Mouse (Mus musculus) olfactory bulb, adult 2 months (tissue): ENCODE data around the gene Adamts17. TPM values are rescaled to one million over a fixed set of nuclear protein-coding genes. Genes with fewer than 3 reads are reported as not detected.
A peak's percentile ranks its signal among the peaks of the same experiment; 100 is the strongest.

Experiments
- H3K27ac ChIP-seq: fragments of 200-500 bp; 2 replicates; pipeline ENCODE4 v1.5.1; 2012; ENCODE audit warnings: low read depth, low read length; ENCODE audit not compliant: insufficient read depth
- H3K4me1 ChIP-seq: fragments of 200-500 bp; 2 replicates; pipeline ENCODE4 v1.6.1; 2012; ENCODE audit warnings: low read length; ENCODE audit not compliant: control insufficient read depth, insufficient read depth
- H3K4me3 ChIP-seq: fragments of 200-500 bp; 2 replicates; pipeline ENCODE4 v1.5.1; 2012; ENCODE audit warnings: mild to moderate bottlenecking, low read depth, low read length, moderate library complexity; ENCODE audit not compliant: insufficient read depth
- CTCF ChIP-seq: fragments of 200-500 bp; IDR thresholded peaks from 2 replicates; pipeline ENCODE4 v1.5.1; 2012; ENCODE audit warnings: low read depth, mild to moderate bottlenecking, low read length, moderate library complexity; ENCODE audit not compliant: insufficient read depth
- POLR2A ChIP-seq: fragments of 200-500 bp; IDR thresholded peaks from 2 replicates; pipeline ENCODE4 v1.6.1; 2012; ENCODE audit warnings: mild to moderate bottlenecking, low read depth, low read length, moderate library complexity; ENCODE audit not compliant: insufficient read depth
- WGBS: fragments of 180-500 bp; shearing (Covaris S2); methylation state at CpG from one replicate; pipeline ENCODE4 v1.1.7; 2018; 5-methylcytosine and 5-hydroxymethylcytosine counted together
- polyA plus RNA-seq: library from polyadenylated mRNA; stranded (reverse); fragments of >200 nt; gene quantifications from 2 replicates; pipeline ENCODE4 v1.2.4, GENCODE M21; 2012; ENCODE audit warnings: low replicate concordance; ENCODE audit not compliant: missing spikeins, insufficient read depth, insufficient read length

Gene Adamts17
- polyA plus RNA-seq, 1 experiment, result not detected

DNA sequence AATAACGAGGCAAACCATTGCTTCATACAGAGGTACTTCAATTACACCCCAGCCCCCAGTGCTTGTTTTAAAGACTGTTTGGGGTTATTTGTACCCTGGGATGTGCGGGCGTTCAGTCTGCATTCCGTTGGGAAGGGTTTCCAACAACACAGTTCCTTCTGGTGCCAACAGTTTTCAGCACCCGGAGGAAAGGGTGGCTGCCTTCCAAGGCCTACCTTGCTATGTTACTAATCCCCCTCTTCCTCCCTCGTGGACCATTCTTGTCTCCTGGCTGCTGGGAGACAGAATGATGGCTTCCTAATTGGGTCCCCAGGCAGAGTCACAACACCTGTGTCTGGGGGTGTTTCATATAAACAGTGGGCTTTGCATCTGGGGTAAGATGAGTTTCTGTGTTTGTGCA is 94.5 kb downstream of the Adamts17 start:
- TF ChIP-seq POLR2A, result no peak
- TF ChIP-seq CTCF, result no peak
- H3K27ac ChIP-seq, result peak overlapping the region; percentile 29; the same call in 1 of the 2 replicates
- peaks cover 10% of the 10 kb centered on the region for H3K4me1 ChIP-seq
- 26% methylated on average over 6 of the region's 6 CpGs for WGBS
- H3K4me3 ChIP-seq, result no peak overlapping the region

DNA sequence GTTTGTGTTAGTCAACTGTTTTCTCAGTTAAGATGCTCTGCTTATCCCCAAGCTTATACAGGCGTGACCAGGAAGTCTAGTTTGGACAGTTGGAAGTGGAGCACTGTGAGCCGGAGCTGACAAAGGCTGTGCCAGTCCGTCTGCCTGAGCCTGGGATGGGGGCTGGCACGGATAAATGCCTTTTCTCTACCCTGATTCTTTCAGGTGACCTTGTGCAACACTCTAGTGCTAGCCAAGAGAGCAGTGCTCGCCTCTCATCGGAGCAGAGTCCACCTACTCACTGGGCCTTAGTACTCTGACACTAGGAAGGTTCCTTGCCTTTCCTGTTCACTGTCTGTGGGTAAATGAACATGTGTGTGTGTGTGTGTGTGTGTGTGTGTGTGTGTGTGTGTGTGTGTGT is 95.5 kb downstream of the Adamts17 start:
- no peak overlapping the region for H3K27ac ChIP-seq
- WGBS, result 88% methylated on average over 6 of the region's 6 CpGs
- peaks cover 10% of the 10 kb centered on the region for H3K4me1 ChIP-seq
- TF ChIP-seq POLR2A (no peak), CTCF (no peak)
- H3K4me3 ChIP-seq, result no peak overlapping the region

DNA sequence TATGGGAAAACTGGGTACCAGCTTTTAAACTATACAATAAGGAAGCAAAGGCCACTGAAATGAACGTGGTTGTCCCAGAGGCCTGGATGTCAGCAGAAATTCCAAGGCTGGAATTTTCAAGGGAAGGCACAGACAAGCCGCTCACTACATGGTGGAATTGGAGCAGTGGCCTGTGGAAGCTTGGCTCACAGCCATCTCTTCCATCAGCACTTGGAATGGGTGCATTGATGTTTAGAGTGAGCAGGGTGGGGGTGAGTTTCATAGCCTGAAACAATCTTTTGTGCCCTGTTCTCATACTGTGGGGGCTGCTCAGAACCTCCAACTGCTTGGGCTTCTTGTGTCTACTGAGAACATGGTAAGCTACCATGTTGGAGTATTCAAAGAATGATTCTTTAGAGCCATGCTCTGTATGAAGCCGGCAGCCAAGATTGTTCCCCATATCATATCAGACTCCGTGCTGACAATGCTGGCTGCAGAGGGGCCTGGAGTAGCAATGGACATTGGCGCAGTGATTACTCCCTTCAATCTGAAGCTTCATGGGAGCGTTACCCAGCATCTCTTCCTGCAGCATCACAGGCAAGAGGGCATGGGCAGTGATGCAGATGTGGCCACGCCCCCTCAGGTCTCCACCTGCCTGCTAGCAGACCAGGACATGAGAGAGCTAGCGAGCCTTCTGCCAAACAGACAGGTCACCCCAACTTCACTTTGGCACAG is 96.7 kb downstream of the Adamts17 start:
- Histone ChIP-seq H3K4me3 (no peak overlapping the region), H3K4me1 (peaks cover 10% of the 10 kb centered on the region), H3K27ac (no peak overlapping the region)
- WGBS, result 74% methylated on average over 8 of the region's 8 CpGs
- TF ChIP-seq POLR2A (no peak), CTCF (no peak)

DNA sequence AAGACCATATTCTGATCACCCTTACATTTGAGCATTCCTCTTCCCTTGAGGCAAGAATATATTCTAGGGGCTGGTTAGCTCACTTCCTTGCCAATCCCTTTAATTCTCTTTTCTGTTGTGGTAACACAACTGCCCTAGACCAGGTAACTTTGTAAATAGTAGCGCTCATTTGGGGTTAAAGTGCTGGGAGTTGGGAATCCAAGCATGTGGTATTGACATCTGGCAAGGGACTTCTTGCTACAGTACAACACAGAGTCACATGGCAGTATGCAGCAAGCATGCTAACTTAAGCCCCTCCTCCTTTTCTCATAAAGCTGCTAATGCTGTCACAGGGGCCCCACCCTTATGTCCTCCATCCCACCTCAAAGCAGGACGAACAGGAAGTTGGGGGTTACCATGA is 97.4 kb downstream of the Adamts17 start:
- H3K4me1 ChIP-seq, result peaks cover 10% of the 10 kb centered on the region
- WGBS, result 96% methylated on average over 2 of the region's 2 CpGs
- H3K27ac ChIP-seq, result no peak overlapping the region
- TF ChIP-seq CTCF (no peak), POLR2A (no peak)
- H3K4me3 ChIP-seq, result no peak overlapping the region

DNA sequence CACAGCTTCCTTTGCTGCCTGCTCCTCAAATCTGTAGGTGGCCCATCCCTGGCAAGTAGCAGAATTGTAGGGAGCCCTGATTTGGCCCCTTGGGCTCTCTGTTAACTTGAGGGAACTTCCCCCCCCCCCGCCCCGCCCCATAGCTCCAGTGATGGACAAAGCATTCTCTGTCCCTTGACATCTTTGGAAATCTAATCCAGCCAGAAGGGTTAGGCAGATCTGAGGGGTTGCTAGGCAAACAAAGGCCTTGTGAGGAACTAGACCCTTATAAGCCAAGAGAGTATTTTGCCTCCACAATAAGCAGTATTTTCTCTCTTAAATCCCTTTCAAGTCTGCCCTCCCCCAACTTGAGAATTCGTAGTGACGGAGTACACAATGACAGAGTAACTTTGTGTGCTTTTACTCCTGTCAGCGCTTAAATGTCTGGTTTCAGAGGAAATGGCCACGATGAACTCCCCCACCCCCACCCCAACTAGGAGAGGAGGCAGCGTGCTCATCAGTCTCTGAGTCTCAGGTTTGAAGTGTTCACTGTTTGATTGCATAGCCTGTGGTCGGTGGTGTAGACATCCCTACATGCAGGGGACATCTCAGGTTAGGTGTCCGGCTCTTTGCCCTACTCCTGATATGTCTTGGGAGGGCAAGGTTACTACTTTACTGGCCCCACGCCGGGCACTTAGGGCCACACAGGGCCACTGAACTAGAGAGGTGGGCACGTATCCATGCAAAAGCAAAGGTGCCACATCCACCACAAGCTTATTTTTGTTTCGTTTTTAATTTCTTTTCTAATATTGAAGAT is 99.7 kb downstream of the Adamts17 start:
- Histone ChIP-seq H3K4me3 (no peak overlapping the region), H3K4me1 (peaks cover 3% of the 10 kb centered on the region), H3K27ac (no peak overlapping the region)
- TF ChIP-seq POLR2A, result no peak
- no peak for TF ChIP-seq CTCF
- WGBS, result 67% methylated on average over 13 of the region's 13 CpGs

DNA sequence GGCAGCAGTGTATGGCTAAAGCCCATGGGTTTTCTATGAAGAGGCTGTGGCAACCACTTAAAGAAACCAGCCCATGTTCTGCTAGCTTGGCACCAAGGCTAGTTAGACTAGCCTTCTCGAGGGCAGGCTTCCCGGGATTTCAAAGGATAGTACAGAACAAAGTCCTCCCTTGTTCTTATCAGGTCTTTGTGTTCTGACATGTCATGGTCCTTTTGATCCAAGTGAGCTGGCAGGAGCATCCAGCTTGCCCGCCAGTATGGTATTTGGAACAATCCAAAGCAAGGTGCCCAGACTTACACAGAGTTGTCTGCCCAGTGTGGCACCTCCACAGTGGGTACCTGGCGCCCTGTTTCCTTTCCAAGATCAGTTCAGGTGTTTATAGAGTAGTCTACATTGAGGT is 101.2 kb downstream of the Adamts17 start:
- H3K27ac ChIP-seq, result no peak overlapping the region
- TF ChIP-seq POLR2A, result no peak
- TF ChIP-seq CTCF, result no peak
- no peak overlapping the region for H3K4me3 ChIP-seq
- 74% methylated on average over 4 of the region's 4 CpGs for WGBS
- peaks cover 3% of the 10 kb centered on the region for H3K4me1 ChIP-seq

DNA sequence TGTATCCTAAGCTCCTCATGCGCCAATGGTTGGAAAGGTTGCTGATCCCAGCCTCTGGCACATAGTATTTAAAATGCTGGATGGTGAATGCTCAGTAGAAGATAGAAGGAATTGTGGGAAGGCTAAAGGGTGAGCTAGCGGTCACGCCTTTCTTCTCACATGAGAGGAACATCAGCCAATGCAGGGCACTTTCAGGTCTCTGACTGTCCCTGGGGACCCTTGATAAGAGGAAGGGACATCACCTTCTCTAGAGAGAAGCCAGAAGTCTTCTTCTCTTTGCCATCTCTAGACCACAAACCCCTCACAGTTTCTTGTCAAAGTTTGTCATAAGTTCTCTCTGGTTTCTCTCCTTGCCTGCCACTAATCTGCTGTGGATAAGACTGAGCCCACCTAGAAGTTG is 109.5 kb downstream of the Adamts17 start:
- TF ChIP-seq CTCF (no peak), POLR2A (no peak)
- H3K4me1 ChIP-seq, result no peaks in the 10 kb centered on the region
- H3K27ac ChIP-seq, result no peak overlapping the region
- no peak overlapping the region for H3K4me3 ChIP-seq
- 100% methylated on average over 3 of the region's 3 CpGs for WGBS

DNA sequence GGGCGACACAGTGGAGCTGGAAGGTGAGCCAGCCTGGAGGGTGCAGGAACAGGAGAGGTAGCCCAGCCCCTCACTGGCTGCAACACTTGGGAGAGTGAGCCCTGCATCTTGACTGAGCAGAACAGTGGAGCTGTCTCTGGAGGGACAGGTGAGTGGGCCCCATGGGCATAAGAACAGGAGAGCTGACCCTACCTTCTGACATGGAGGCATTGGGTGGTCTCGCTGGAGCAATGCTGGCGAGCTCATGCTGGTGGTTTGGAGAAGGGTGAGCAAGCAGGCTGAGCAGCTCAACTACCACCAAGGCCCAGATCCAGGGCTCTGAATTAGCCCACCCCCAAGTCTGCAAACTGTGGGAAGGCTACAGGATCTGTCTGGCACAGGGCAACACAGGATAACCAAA is 113.4 kb downstream of the Adamts17 start:
- no peak overlapping the region for H3K27ac ChIP-seq
- H3K4me3 ChIP-seq, result no peak overlapping the region
- no peak for TF ChIP-seq POLR2A
- no peak for TF ChIP-seq CTCF
- 98% methylated on average over 3 of the region's 3 CpGs for WGBS
- H3K4me1 ChIP-seq, result no peaks in the 10 kb centered on the region

DNA sequence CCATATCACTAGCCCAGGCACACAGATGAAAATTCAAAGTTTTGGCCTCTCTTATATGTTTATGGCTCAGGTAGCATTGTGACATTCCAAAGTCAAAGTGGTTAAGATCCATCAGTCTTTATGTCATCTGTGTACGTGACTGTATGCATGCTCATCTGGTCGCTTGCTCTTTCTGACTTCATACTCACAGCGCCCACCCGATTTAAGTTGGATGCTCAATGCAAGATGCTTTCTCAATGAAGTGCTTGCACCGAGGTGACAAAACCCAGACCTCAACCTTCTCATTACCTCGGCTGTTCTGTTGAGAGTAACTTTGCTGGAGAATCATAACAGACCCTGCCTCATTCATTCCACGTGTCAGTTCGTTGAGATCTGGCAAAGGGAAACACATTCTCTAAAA is 114.5 kb downstream of the Adamts17 start:
- no peaks in the 10 kb centered on the region for H3K4me1 ChIP-seq
- no peak overlapping the region for H3K27ac ChIP-seq
- WGBS, result 86% methylated on average over 8 of the region's 8 CpGs
- TF ChIP-seq CTCF (no peak), POLR2A (no peak)
- H3K4me3 ChIP-seq, result no peak overlapping the region

DNA sequence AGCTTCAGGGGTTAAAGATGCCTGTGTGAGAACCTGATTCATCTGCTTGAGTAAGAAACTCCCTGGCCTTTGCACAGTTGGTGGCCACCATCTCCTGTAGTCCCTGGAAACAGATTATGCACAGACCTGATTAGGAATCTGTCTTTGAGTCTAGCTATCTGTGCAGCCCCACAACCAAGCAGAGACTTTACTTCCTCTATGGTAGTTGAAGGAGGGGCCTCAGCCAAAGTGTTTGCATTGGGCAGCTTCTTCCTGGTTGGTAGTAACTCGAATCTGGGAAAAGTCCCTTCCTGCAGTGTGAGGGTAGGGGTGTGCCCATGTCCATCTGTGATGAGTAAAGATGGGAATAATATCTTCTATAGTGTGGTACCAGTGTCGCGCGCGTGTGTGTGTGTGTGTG is 115.2 kb downstream of the Adamts17 start:
- no peaks in the 10 kb centered on the region for H3K4me1 ChIP-seq
- H3K4me3 ChIP-seq, result no peak overlapping the region
- no peak for TF ChIP-seq POLR2A
- TF ChIP-seq CTCF, result no peak
- 89% methylated on average over 5 of the region's 5 CpGs for WGBS
- no peak overlapping the region for H3K27ac ChIP-seq
